Mouse (Mus musculus): ENCODE results near the gene Ppp4c. TPM values are rescaled to one million over a fixed set of nuclear protein-coding genes. Genes with fewer than 3 reads are reported as not detected.

Gene Ppp4c
- total RNA-seq, 2 experiments from 2014 or later = 67.6 to 76.6 TPM

DNA sequence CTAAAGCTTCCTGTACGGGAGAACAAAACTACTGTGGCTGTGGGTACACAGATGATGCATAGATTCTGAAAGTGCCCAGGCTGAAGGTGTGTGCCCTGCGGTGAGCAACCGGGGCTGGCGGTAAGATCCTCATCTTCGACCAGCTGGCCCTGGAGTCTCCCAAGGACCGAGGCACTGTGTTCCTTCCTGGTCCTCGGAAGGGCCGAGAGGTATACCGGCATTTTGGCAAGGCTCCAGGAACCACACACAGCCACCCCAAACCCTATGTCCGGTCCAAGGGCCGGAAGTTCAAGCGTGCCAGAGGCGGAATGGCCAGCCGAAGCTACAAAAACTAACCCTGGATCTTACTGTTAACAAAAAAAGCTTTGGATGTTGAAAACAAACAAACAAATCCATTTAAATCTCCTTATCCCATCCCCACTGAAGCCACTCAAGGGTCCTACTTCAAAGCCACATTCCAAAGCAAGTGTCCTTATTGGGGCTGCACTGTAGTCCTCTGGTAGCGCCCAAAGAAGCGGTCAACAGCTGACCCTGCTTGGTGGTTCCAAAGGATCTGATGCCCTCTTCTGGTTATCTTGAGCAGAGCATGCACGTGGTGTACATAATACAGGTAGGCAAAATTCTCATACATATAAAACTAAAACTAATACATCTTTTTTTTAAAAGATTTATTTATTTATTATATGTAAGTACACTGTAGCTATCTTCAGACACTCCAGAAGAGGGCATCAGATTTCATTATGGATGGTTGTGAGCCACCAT lies 42.5 kb downstream of the Ppp4c start:
- DNase-seq = no peak

GRCm38 (mm10) chr7:126748824-126749223 lies 43.5 kb downstream of the Ppp4c start:
- DNase-seq = no peak

DNA sequence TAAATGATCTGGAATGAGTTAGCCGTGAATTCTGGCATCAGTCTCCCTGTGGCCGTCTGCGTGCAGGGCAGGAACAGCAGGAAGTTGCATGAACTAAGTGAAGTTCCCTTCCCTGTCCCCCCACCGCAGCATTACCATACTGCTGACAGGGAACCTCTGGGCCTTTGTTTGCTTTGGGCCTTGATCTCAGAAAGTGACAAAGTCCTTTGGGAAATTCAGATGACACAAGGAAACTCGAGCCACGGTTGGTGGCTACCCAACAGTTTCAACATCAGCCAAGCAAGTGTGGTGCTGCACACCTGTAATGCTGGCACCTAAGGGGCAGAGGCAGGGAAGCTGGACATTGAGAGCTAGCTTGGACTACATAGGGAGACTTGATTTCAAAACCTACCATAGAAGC lies 45.5 kb downstream of the Ppp4c start:
- no peak for DNase-seq

GRCm38 (mm10) chr7:126746066-126746465 lies 46.2 kb downstream of the Ppp4c start:
- no peak for DNase-seq

DNA sequence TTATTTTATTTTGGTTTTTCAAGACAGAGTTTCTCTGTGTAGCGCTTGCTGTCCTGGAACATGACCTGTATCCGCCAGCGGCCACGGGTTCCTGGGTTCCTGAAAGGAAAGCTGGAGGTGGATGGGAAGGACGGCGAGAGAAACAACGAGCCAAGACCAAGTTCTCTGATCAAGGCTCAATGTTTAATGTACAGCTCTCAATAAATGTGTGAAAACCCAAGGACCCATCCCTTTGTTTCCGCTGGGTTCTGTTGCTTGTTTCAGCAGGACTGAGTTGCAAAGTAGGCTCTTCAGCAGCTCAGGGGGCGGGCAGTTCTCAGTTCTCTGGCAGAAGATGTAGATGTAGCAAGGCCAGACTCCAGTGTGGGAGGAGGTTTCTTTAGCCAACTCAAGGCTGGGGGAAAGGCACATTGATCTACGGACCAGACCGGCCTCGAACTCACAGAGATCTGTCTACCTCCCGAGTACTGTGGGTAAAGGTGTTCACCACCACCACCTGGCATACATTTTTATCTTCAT lies 50.3 kb downstream of the Ppp4c start:
- DNase-seq = no peak

GRCm38 (mm10) chr7:126741452-126741851 lies 50.8 kb downstream of the Ppp4c start:
- DNase-seq = no peak

GRCm38 (mm10) chr7:126740977-126741376 lies 51.3 kb downstream of the Ppp4c start:
- no peak for DNase-seq

GRCm38 (mm10) chr7:126740132-126740735 lies 52.1 kb downstream of the Ppp4c start:
- DNase-seq = no peak

DNA sequence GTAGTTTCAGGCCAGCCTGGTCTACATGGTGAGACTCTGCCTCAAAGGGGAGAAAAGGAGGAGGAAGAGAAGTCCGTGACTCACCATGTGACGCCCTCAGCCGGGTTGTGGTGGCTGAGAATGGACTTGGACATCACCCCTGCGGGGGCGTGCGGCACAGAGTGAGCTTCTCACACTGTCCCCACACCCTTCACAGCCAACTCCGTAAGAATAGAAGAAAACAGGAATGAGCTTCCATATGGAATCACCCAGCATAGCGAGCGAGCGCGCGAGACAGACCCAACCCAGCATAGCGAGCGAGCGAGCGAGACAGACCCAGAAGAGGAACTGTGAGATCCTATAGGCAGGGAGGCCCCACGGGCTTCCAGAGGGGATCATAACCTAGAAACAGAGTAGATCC lies 52.7 kb downstream of the Ppp4c start:
- no peak for DNase-seq

DNA sequence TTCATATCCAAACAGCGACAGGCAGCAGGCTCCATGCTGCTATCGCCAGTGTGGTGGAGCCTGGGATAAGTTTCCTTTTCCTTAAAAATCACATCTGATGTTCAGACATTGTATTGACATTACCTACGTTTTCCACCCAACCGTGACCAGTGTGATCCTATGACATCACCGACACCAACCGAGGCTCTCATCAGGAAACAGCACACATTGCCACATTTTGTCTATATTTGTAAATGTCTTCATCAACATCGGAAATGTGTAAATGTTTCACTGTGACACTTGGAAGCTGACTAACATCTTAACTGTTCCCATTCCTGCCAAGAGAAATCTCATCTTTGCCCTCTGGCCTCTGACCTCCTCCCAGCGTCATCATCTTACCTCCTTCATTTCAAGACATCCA lies 56.2 kb downstream of the Ppp4c start:
- no peak for DNase-seq

Other genes starting within 250 kb of the Ppp4c start
- gene Eif3c, start 226.1 kb downstream of the Ppp4c start, total RNA-seq (2021) = 100 to 1,000 TPM; 159 to 161 TPM
- gene Apobr, start 207.6 kb downstream of the Ppp4c start, total RNA-seq (2021) = under 1 TPM; 0.21 to 0.95 TPM
- 10 to 100 TPM; 13.4 to 14.0 TPM for gene Cln3, start 206.7 kb downstream of the Ppp4c start, total RNA-seq (2021)
- not detected for gene Il27, start 197.6 kb downstream of the Ppp4c start, total RNA-seq (2021)
- gene Nupr1, start 161.6 kb downstream of the Ppp4c start, total RNA-seq (2021) = 1 to 10 TPM; 5.7 to 6.8 TPM
- gene Sgf29, start 143.2 kb downstream of the Ppp4c start, total RNA-seq (2021) = 10 to 100 TPM; 30.9 to 33.2 TPM
- 1 to 10 TPM; 5.5 to 6.6 TPM for gene Sult1a1, start 116.1 kb downstream of the Ppp4c start, total RNA-seq (2021)
- 10 to 100 TPM; 56.8 to 57.3 TPM for gene Bola2, start 97.1 kb downstream of the Ppp4c start, total RNA-seq (2021)
- gene Slx1b, start 96.7 kb downstream of the Ppp4c start, total RNA-seq (2021) = 1 to 10 TPM; 7.2 to 8.1 TPM
- 1 to 10 TPM; 8.4 to 9.2 TPM for gene Coro1a, start 84.7 kb downstream of the Ppp4c start, total RNA-seq (2021)
- gene Mapk3, start 32.9 kb downstream of the Ppp4c start, total RNA-seq (2021) = 10 to 100 TPM; 80.3 to 90.9 TPM
- gene Gdpd3, start 26.2 kb downstream of the Ppp4c start, total RNA-seq (2021) = 1 to 10 TPM; 3.7 to 4.2 TPM
- gene Ypel3, start 15.5 kb downstream of the Ppp4c start, total RNA-seq (2021) = 10 to 100 TPM; 31.8 to 34.0 TPM
- gene Tbx6, start 11.0 kb downstream of the Ppp4c start, total RNA-seq (2021) = under 1 TPM in 1 of 2 experiments, not detected in 1; 0.26 TPM
- 1 to 10 TPM; 7.7 to 9.3 TPM for gene Fam57b, start 5.2 kb upstream of the Ppp4c start, total RNA-seq (2021)
- not detected for gene 4930451I11Rik, start 39.1 kb upstream of the Ppp4c start, total RNA-seq (2021)
- not detected for gene Doc2a, start 54.9 kb upstream of the Ppp4c start, total RNA-seq (2021)
- gene Hirip3, start 69.5 kb upstream of the Ppp4c start, total RNA-seq (2021) = 10 to 100 TPM; 22.8 to 26.1 TPM
- 10 to 100 TPM; 33.5 to 34.1 TPM for gene Ino80e, start 69.9 kb upstream of the Ppp4c start, total RNA-seq (2021)
- gene Taok2, start 92.2 kb upstream of the Ppp4c start, total RNA-seq (2021) = 10 to 100 TPM; 65.0 to 66.5 TPM
- gene Tmem219, start 130.4 kb upstream of the Ppp4c start, total RNA-seq (2021) = 10 to 100 TPM; 12.9 to 14.7 TPM
- gene Kctd13, start 136.4 kb upstream of the Ppp4c start, total RNA-seq (2021) = 10 to 100 TPM; 10.4 to 10.7 TPM
- gene Asphd1, start 157.1 kb upstream of the Ppp4c start, total RNA-seq (2021) = under 1 TPM in 1 of 2 experiments, not detected in 1; 0.36 TPM
- gene Sez6l2, start 158.1 kb upstream of the Ppp4c start, total RNA-seq (2021) = 10 to 100 TPM; 18.6 to 21.2 TPM
- gene Cdipt, start 183.4 kb upstream of the Ppp4c start, total RNA-seq (2021) = 10 to 100 TPM; 69.2 to 72.1 TPM
- under 1 TPM; 0.24 to 0.29 TPM for gene Cdiptos, start 183.6 kb upstream of the Ppp4c start, total RNA-seq (2021)
- gene Mvp, start 222.1 kb upstream of the Ppp4c start, total RNA-seq (2021) = 10 to 100 TPM; 27.2 to 28.4 TPM
- gene Pagr1b, start 224.0 kb upstream of the Ppp4c start, total RNA-seq (2021) = 1 to 10 TPM; 1.2 to 1.9 TPM
- gene Pagr1a, start 224.9 kb upstream of the Ppp4c start, total RNA-seq (2021) = 10 to 100 TPM; 10.4 to 14.8 TPM
- gene Gm42742, start 228.6 kb upstream of the Ppp4c start, total RNA-seq (2021) = 10 to 100 TPM; 10.0 to 18.2 TPM
- 1 to 10 TPM; 1.6 to 2.0 TPM for gene Prrt2, start 228.7 kb upstream of the Ppp4c start, total RNA-seq (2021)
- gene Maz, start 234.5 kb upstream of the Ppp4c start, total RNA-seq (2021) = 100 to 1,000 TPM; 152 TPM
- gene Kif22, start 250.0 kb upstream of the Ppp4c start, total RNA-seq (2021) = 10 to 100 TPM; 43.2 to 48.6 TPM